ENCODE assay signal across 8 mouse cellular contexts in the genomic region with DNA sequence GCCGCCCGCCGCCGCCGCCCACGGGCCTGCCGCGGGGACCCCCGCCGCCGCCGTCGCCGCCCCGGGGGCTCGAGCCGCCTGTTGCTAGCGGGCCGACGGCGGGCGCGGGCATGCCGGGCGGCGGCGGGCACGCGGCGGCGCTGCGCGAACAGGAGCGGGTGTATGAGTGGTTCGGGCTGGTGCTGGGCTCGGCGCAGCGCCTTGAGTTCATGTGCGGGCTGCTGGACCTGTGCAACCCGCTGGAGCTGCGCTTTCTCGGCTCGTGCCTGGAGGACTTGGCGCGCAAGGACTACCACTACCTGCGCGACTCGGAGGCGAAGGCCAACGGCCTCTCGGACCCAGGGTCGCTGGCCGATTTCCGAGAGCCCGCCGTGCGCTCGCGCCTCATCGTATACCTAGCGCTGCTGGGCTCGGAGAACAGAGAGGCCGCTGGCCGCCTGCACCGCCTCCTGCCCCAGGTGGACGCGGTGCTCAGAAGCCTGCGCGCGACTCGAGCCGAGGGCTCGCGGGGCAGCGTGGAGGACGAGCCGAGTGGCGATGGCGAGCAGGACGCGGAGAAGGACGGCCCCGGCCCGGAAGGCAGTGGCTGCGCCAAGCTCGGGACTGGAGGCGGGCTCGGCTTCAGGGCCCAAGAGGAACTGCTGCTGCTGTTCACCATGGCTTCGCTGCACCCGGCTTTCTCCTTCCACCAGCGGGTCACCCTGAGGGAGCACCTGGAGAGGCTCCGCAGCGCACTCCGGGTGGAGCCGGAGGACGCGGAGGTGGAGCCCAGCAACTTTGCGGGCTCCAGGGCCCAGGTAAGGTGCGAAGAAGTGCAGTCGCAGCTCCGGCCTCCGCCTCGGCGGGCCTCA. TPM values are rescaled to one million over a fixed set of nuclear protein-coding genes. Genes with fewer than 3 reads are reported as not detected.
DNase-seq lines count a peak whose midpoint lies in the region; ATAC-seq and TF ChIP-seq lines count a peak whose summit lies in the region.

No protein-coding gene starts in this region.

- no peaks in the 10 kb centered on the region for H3K9me3 ChIP-seq in erythroblast, embryonic 14.5 days (ENCODE audit: control insufficient read depth, low read length)
- no peaks in the 10 kb centered on the region for H3K9me3 ChIP-seq in intestine, embryonic 14.5 days (ENCODE audit: control insufficient read depth, low read length)

- peaks cover 67% of the 10 kb centered on the region for H3K4me1 ChIP-seq in erythroblast, embryonic 14.5 days (ENCODE audit: control insufficient read depth)
- H3K4me1 ChIP-seq in cortical plate, adult 2 months (ENCODE audit: control insufficient read depth, insufficient read depth, low read length) = no peaks in the 10 kb centered on the region
- H3K4me1 ChIP-seq in intestine, embryonic 14.5 days (replicated peaks; ENCODE audit: control insufficient read depth, insufficient read depth, low read length) = peaks cover 24% of the 10 kb centered on the region

- TF ChIP-seq CTCF in cortical plate, adult 2 months (IDR thresholded peaks at IDR 0.05; ENCODE audit: extremely low read depth, insufficient read depth, low read length) = no peak

- peak overlapping the region; percentile 96 for H3K4me2 ChIP-seq in intestine, embryonic 14.5 days (ENCODE audit: low read length)

- WGBS in intestine, embryonic 14.5 days = 0% methylated on average over 86 of the region's 104 CpGs

- TF ChIP-seq POLR2A in cortical plate, adult 2 months (IDR thresholded peaks at IDR 0.05; ENCODE audit: extremely low read depth, insufficient read depth, low read length) = no peak

- no peaks in the 10 kb centered on the region for H3K27me3 ChIP-seq in erythroblast, embryonic 14.5 days (ENCODE audit: control insufficient read depth)
- H3K27me3 ChIP-seq in intestine, embryonic 14.5 days (replicated peaks; ENCODE audit: control insufficient read depth, insufficient read depth, low read length) = no peaks in the 10 kb centered on the region

- peak; percentile 70 for DNase-seq in gastrocnemius, postnatal 14 days
- DNase-seq in intestine, embryonic 14.5 days (ENCODE audit: low spot score) = peak; percentile 86
- peak; percentile 68 to 73 for DNase-seq in left cerebral cortex, postnatal 36 days (ENCODE audit: low spot score in 2 of 2)
- peak; percentile 58 for DNase-seq in mesoderm, embryonic 11.5 days (ENCODE audit: low read depth, low spot score)
- peak; percentile 56 to 59 for DNase-seq in right cerebral cortex, postnatal 36 days (ENCODE audit: low spot score in 2 of 2)

- intact Hi-C loops in gastrocnemius, postnatal 14 days (cut with DNase I; ENCODE audit: low total_unique reads) = no loop called here
- intact Hi-C loops in left cerebral cortex, postnatal 36 days (cut with DNase I) = loop anchor here (1.0 to 10.0 kb wide), 6 partner anchors 46 to 326 kb away; partner anchors contain the start of genes Phlpp1, Pign, Relch and Tnfrsf11a

- peak overlapping the region; percentile 94 for H3K27ac ChIP-seq in cortical plate, adult 2 months (ENCODE audit: insufficient read depth, low read length)
- peak overlapping the region; percentile 93 for H3K27ac ChIP-seq in intestine, embryonic 14.5 days (ENCODE audit: low read depth)

- peak overlapping the region; percentile 78 for H3K9ac ChIP-seq in intestine, embryonic 14.5 days (ENCODE audit: low read length)

- peak overlapping the region; percentile 82 for H3K4me3 ChIP-seq in erythroblast, embryonic 14.5 days (replicated peaks)
- H3K4me3 ChIP-seq in cortical plate, adult 2 months (ENCODE audit: insufficient read depth, low read length) = peak overlapping the region; percentile 83
- H3K4me3 ChIP-seq in intestine, embryonic 14.5 days (ENCODE audit: low read depth, low read length) = peak overlapping the region; percentile 86

- H3K36me3 ChIP-seq in erythroblast, embryonic 14.5 days (ENCODE audit: control insufficient read depth) = no peaks in the 10 kb centered on the region
- no peaks in the 10 kb centered on the region for H3K36me3 ChIP-seq in intestine, embryonic 14.5 days (ENCODE audit: control insufficient read depth, insufficient read depth, low read length)

- ATAC-seq in erythroblast, adult 5-6 weeks (replicated peaks; ENCODE audit: low FRiP score, poor library complexity, severe bottlenecking) = no peak
- ATAC-seq in intestine, embryonic 14.5 days (replicated peaks; ENCODE audit: low FRiP score, low TSS enrichment, low read depth) = peak; percentile 40

RNA-seq across cellular contexts. Expression of gene Zcchc2, which starts 0.9 kb away (rescaled TPM):
- polyA plus RNA-seq in erythroblast, embryonic 14.5 days (2012) = 0.04 and 0.05 TPM in 2 replicates
- total RNA-seq in erythroblast, adult 5-6 weeks (2015; ENCODE audit: low replicate concordance) = 4.2 and 15.7 TPM in 2 replicates
- total RNA-seq in erythroblast, adult 5-6 weeks (2017; ENCODE audit: low replicate concordance) = 2.8 and 3.2 TPM in 2 replicates
- 18.7 and 19.6 TPM in 2 replicates for polyA plus RNA-seq in cortical plate, adult 2 months (2012; rRNA removed)
- total RNA-seq in gastrocnemius, postnatal 14 days (2021) = 1 to 10 TPM; 5.6 to 6.5 TPM
- 3.5 and 4.0 TPM in 2 replicates for polyA plus RNA-seq in intestine, embryonic 14.5 days (2014; fragmentation: Nextera tagmentation; extraction: Ambion mirVana)
- 10 to 100 TPM; 24.3 to 24.4 TPM for total RNA-seq in left cerebral cortex, postnatal 36 days (2021)
